ENCODE assay signal across 50 mouse cellular contexts in genomic region chr7:145323607-145324006, GRCm38 (mm10). TPM values are rescaled to one million over a fixed set of nuclear protein-coding genes. Genes with fewer than 3 reads are reported as not detected.
"Had no signal": no experiment of that assay in that cellular context is flagged by ENCODE, and none has a peak within 500 bp of the region (broad histone marks: within the 10 kb centered on the region; RNA-seq: fewer than 3 reads in every experiment).

No protein-coding gene starts in this region.

- DNase-seq: heart, postnatal 10 days; heart, postnatal 14 days; heart, postnatal 4 days; kidney, adult 11 months; kidney, adult 18-20 months; kidney, adult 2 months; kidney, adult 8-10 months; kidney, adult 9 months; kidney, postnatal 10 days; kidney, postnatal 14 days; kidney, postnatal 25 days; kidney, postnatal 36 days; layer of hippocampus, adult 9-11 months; layer of hippocampus, postnatal 36 days had no signal

- H3K36me3 ChIP-seq: heart, embryonic 12.5 days; heart, embryonic 13.5 days; heart, embryonic 15.5 days; hindbrain, embryonic 10.5 days; hindbrain, embryonic 12.5 days; hindbrain, embryonic 13.5 days; hindbrain, embryonic 15.5 days; intestine, embryonic 15.5 days; kidney, embryonic 15.5 days had no signal

- H3K9ac ChIP-seq: heart, embryonic 12.5 days; heart, embryonic 13.5 days; heart, embryonic 15.5 days; hindbrain, embryonic 12.5 days; hindbrain, embryonic 13.5 days; hindbrain, embryonic 14.5 days; hindbrain, embryonic 15.5 days; intestine, embryonic 15.5 days; kidney, embryonic 15.5 days had no signal

- H3K27me3 ChIP-seq: heart, embryonic 12.5 days; heart, embryonic 13.5 days; heart, embryonic 15.5 days; hindbrain, embryonic 12.5 days; hindbrain, embryonic 13.5 days; hindbrain, embryonic 15.5 days; intestine, embryonic 15.5 days; kidney, embryonic 15.5 days had no signal

- ATAC-seq: hindbrain, embryonic 16.5 days; hindbrain, postnatal 0 days; inflammation-experienced regulatory T-cells, adult 6 months; intestine, embryonic 15.5 days; intestine, embryonic 16.5 days; intestine, postnatal 0 days had no signal

- H3K4me1 ChIP-seq: heart, embryonic 12.5 days; heart, embryonic 13.5 days; heart, embryonic 15.5 days; hindbrain, embryonic 12.5 days; hindbrain, embryonic 13.5 days; hindbrain, embryonic 15.5 days; intestine, embryonic 15.5 days; kidney, embryonic 15.5 days had no signal

- H3K4me2 ChIP-seq: heart, embryonic 12.5 days; heart, embryonic 13.5 days; heart, embryonic 15.5 days; hindbrain, embryonic 12.5 days; hindbrain, embryonic 13.5 days; hindbrain, embryonic 14.5 days; hindbrain, embryonic 15.5 days; intestine, embryonic 15.5 days; kidney, embryonic 15.5 days had no signal

- H3K4me3 ChIP-seq: heart, embryonic 12.5 days; heart, embryonic 13.5 days; heart, embryonic 15.5 days; hindbrain, embryonic 10.5 days; hindbrain, embryonic 12.5 days; hindbrain, embryonic 13.5 days; hindbrain, embryonic 15.5 days; intestine, embryonic 15.5 days; kidney, embryonic 15.5 days; layer of hippocampus, adult 2 months; left cerebral cortex, adult 2 months had no signal

- H3K9me3 ChIP-seq: heart, embryonic 13.5 days; heart, embryonic 15.5 days; hindbrain, embryonic 10.5 days; hindbrain, embryonic 12.5 days; hindbrain, embryonic 13.5 days; hindbrain, embryonic 15.5 days; intestine, embryonic 15.5 days; kidney, embryonic 15.5 days had no signal

- H3K27ac ChIP-seq: heart, embryonic 13.5 days; heart, embryonic 15.5 days; hindbrain, embryonic 10.5 days; hindbrain, embryonic 12.5 days; hindbrain, embryonic 13.5 days; hindbrain, embryonic 14.5 days; hindbrain, embryonic 15.5 days; hindbrain, postnatal 0 days; intestine, embryonic 15.5 days; kidney, embryonic 15.5 days; kidney, postnatal 0 days; layer of hippocampus, adult 2 months; left cerebral cortex, adult 2 months had no signal

RNA-seq across cellular contexts. Expression of gene Mrgprd, which starts 9.0 kb away (rescaled TPM):
- total RNA-seq: heart, postnatal 10 days; heart, postnatal 14 days; heart, postnatal 25 days; heart, postnatal 4 days; hematopoietic stem cell, adult 5-6 weeks; hindbrain, postnatal 0 days; layer of hippocampus, adult 18-20 months; layer of hippocampus, adult 2 months; layer of hippocampus, adult 8-10 months; layer of hippocampus, postnatal 10 days; layer of hippocampus, postnatal 14 days; layer of hippocampus, postnatal 25 days; layer of hippocampus, postnatal 36 days; left cerebral cortex, adult 18-20 months; left cerebral cortex, adult 2 months; left cerebral cortex, adult 8-10 months; left cerebral cortex, postnatal 10 days had no signal
- polyA plus RNA-seq: heart, embryonic 12.5 days; heart, embryonic 13.5 days; heart, embryonic 14.5 days; heart, embryonic 15.5 days; heart, embryonic 16.5 days; heart, postnatal 0 days; hindbrain, embryonic 10.5 days; hindbrain, embryonic 11.5 days; hindbrain, embryonic 12.5 days; hindbrain, embryonic 13.5 days; hindbrain, embryonic 14.5 days; hindbrain, embryonic 15.5 days; hindbrain, postnatal 0 days; inflammation-experienced regulatory T-cells, adult 6 months; intestine, embryonic 14.5 days; intestine, embryonic 15.5 days; intestine, embryonic 16.5 days; intestine, postnatal 0 days; kidney, adult 2 months; kidney, embryonic 14.5 days; kidney, embryonic 15.5 days; kidney, embryonic 16.5 days; kidney, postnatal 0 days; large intestine, adult 2 months had no signal

RNA-seq across cellular contexts. Expression of gene Mrgprf, which starts 23.0 kb away (rescaled TPM):
- total RNA-seq: hematopoietic stem cell, adult 5-6 weeks had no signal
- polyA plus RNA-seq: inflammation-experienced regulatory T-cells, adult 6 months had no signal
